Mouse (Mus musculus): Measurements from ENCODE around the gene Hgd. TPM values are rescaled to one million over a fixed set of nuclear protein-coding genes. Genes with fewer than 3 reads are reported as not detected.
A peak's percentile ranks its signal among the peaks of the same experiment; 100 is the strongest.
"Not testable (repeated sequence)": the region's sequence is repeated elsewhere in the genome, so short reads cannot be mapped to it uniquely, and the experiment has no call there.

Hgd gene
- polyA plus RNA-seq, 1 experiment: 0.08 TPM

GRCm38 (mm10) chr16:37626388-37626949 is 46.5 kb downstream of the Hgd start:
- no peak overlapping the region for H3K27ac ChIP-seq (ENCODE audit: insufficient read depth, low read depth, low read length)
- no peaks in the 10 kb centered on the region for H3K27me3 ChIP-seq (ENCODE audit: control insufficient read depth, insufficient read depth, low read length)
- H3K4me3 ChIP-seq (ENCODE audit: low read depth, low read length): no peak overlapping the region
- TF ChIP-seq CTCF (IDR thresholded peaks at IDR 0.05; ENCODE audit: extremely low read depth, insufficient read length, insufficient replicate concordance, low read depth, low read length) (no peak), POLR2A (IDR thresholded peaks at IDR 0.05; ENCODE audit: low read depth, low read length) (no peak)
- H3K4me1 ChIP-seq (ENCODE audit: control insufficient read depth, insufficient read depth, insufficient read length, low read length): no peaks in the 10 kb centered on the region
- 75% methylated on average over 4 of the region's 4 CpGs for WGBS
- H3K36me3 ChIP-seq (ENCODE audit: control insufficient read depth, insufficient read depth, low read length): no peaks in the 10 kb centered on the region

- Histone ChIP-seq H3K4me1 (ENCODE audit: control insufficient read depth, insufficient read depth, insufficient read length, low read length) (no peaks in the 10 kb centered on the region), H3K27ac (ENCODE audit: insufficient read depth, low read depth, low read length) (no peak overlapping the region), H3K4me3 (ENCODE audit: low read depth, low read length) (no peak overlapping the region), H3K36me3 (ENCODE audit: control insufficient read depth, insufficient read depth, low read length) (no peaks in the 10 kb centered on the region), H3K27me3 (ENCODE audit: control insufficient read depth, insufficient read depth, low read length) (no peaks in the 10 kb centered on the region)
- 79% methylated on average over 9 of the region's 9 CpGs for WGBS
- no peak for TF ChIP-seq CTCF (IDR thresholded peaks at IDR 0.05; ENCODE audit: extremely low read depth, insufficient read length, insufficient replicate concordance, low read depth, low read length)
- TF ChIP-seq POLR2A (IDR thresholded peaks at IDR 0.05; ENCODE audit: low read depth, low read length): no peak
Observed at GRCm38 (mm10) chr16:37628336-37628735, 48.4 kb downstream of the Hgd start.

DNA sequence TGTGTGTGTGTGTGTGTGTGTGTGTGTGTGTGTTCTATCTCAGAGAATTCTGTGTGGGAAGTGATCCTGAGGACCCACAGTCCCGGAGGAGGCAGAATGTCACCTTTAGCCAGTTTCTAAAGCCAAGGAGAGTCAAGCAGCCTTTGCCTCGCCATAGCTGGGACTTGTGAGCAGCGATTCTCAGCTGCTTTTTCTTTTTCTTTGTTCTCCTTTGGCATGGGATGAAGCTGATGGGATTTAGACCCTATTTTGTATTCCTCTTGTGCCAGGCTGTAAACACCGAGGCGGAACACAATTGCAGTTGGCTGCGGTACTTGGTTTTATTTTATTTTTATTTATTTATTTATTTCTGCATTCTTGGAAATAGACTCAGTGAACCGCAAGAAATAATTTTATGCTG is 49.1 kb downstream of the Hgd start:
- Histone ChIP-seq H3K4me3 (ENCODE audit: low read depth, low read length) (no peak overlapping the region), H3K27ac (ENCODE audit: insufficient read depth, low read depth, low read length) (no peak overlapping the region), H3K27me3 (ENCODE audit: control insufficient read depth, insufficient read depth, low read length) (no peaks in the 10 kb centered on the region), H3K4me1 (ENCODE audit: control insufficient read depth, insufficient read depth, insufficient read length, low read length) (no peaks in the 10 kb centered on the region), H3K36me3 (ENCODE audit: control insufficient read depth, insufficient read depth, low read length) (no peaks in the 10 kb centered on the region)
- TF ChIP-seq POLR2A (IDR thresholded peaks at IDR 0.05; ENCODE audit: low read depth, low read length): no peak
- no peak for TF ChIP-seq CTCF (IDR thresholded peaks at IDR 0.05; ENCODE audit: extremely low read depth, insufficient read length, insufficient replicate concordance, low read depth, low read length)
- WGBS: 89% methylated on average over 7 of the region's 7 CpGs

DNA sequence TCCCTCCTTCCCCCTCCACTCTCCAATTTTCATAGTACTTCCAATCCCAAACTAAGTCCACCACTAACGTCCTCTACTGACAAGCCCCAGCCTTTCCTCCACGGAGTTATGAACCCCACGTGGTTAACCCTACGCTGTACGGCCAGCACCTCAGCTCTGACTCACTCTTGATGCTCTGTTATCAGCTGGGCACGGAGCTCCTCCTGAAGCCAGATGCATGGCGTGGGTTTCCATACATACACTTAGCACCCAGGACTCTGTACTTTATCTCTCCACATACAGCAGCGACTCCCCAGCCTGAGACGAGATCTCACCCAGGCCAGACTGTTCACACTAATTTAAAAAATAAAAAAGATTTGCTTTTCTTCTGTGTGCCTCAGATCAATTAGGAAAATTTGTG is 54.6 kb downstream of the Hgd start:
- Histone ChIP-seq H3K27me3 (ENCODE audit: control insufficient read depth, insufficient read depth, low read length) (no peaks in the 10 kb centered on the region), H3K4me1 (ENCODE audit: control insufficient read depth, insufficient read depth, insufficient read length, low read length) (no peaks in the 10 kb centered on the region), H3K36me3 (ENCODE audit: control insufficient read depth, insufficient read depth, low read length) (no peaks in the 10 kb centered on the region), H3K27ac (ENCODE audit: insufficient read depth, low read depth, low read length) (no peak overlapping the region), H3K4me3 (ENCODE audit: low read depth, low read length) (no peak overlapping the region)
- 57% methylated on average over 9 of the region's 9 CpGs for WGBS
- no peak for TF ChIP-seq POLR2A (IDR thresholded peaks at IDR 0.05; ENCODE audit: low read depth, low read length)
- TF ChIP-seq CTCF (IDR thresholded peaks at IDR 0.05; ENCODE audit: extremely low read depth, insufficient read length, insufficient replicate concordance, low read depth, low read length): no peak

DNA sequence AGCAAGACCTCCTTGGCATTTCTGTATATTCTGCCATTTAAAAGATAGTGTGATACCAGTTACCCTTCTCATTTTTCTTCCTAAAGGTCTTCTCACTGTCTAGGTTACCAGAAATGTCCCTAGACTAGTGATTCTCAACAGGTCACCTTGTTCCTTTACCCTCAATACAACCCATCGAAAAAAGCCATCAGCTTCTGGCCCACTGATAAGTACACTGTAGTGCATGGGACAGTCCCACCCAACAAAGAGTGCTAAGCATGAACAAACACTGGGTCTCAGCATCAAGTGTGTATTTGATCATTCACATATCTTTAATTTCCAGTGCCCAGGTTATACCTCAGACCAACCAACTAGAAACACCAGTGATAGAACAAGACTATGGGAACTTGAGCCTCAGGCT is 55.1 kb downstream of the Hgd start:
- Histone ChIP-seq H3K4me1 (ENCODE audit: control insufficient read depth, insufficient read depth, insufficient read length, low read length) (no peaks in the 10 kb centered on the region), H3K4me3 (ENCODE audit: low read depth, low read length) (no peak overlapping the region), H3K27me3 (ENCODE audit: control insufficient read depth, insufficient read depth, low read length) (no peaks in the 10 kb centered on the region), H3K27ac (ENCODE audit: insufficient read depth, low read depth, low read length) (no peak overlapping the region), H3K36me3 (ENCODE audit: control insufficient read depth, insufficient read depth, low read length) (no peaks in the 10 kb centered on the region)
- WGBS: 87% methylated on average over 1 of the region's 1 CpGs
- TF ChIP-seq CTCF (IDR thresholded peaks at IDR 0.05; ENCODE audit: extremely low read depth, insufficient read length, insufficient replicate concordance, low read depth, low read length) (no peak), POLR2A (IDR thresholded peaks at IDR 0.05; ENCODE audit: low read depth, low read length) (no peak)

GRCm38 (mm10) chr16:37636107-37636506 is 56.2 kb downstream of the Hgd start:
- H3K27me3 ChIP-seq (ENCODE audit: control insufficient read depth, insufficient read depth, low read length): no peaks in the 10 kb centered on the region
- H3K4me1 ChIP-seq (ENCODE audit: control insufficient read depth, insufficient read depth, insufficient read length, low read length): no peaks in the 10 kb centered on the region
- TF ChIP-seq POLR2A (IDR thresholded peaks at IDR 0.05; ENCODE audit: low read depth, low read length) (no peak), CTCF (IDR thresholded peaks at IDR 0.05; ENCODE audit: extremely low read depth, insufficient read length, insufficient replicate concordance, low read depth, low read length) (peak; percentile 38; the same call in 1 of the 2 replicates)
- WGBS: 52% methylated on average over 6 of the region's 6 CpGs
- H3K36me3 ChIP-seq (ENCODE audit: control insufficient read depth, insufficient read depth, low read length): no peaks in the 10 kb centered on the region
- H3K27ac ChIP-seq (ENCODE audit: insufficient read depth, low read depth, low read length): no peak overlapping the region
- H3K4me3 ChIP-seq (ENCODE audit: low read depth, low read length): no peak overlapping the region

GRCm38 (mm10) chr16:37637802-37638201 is 57.8 kb downstream of the Hgd start:
- Histone ChIP-seq H3K36me3 (ENCODE audit: control insufficient read depth, insufficient read depth, low read length) (no peaks in the 10 kb centered on the region), H3K27ac (ENCODE audit: insufficient read depth, low read depth, low read length) (no peak overlapping the region), H3K4me3 (ENCODE audit: low read depth, low read length) (no peak overlapping the region), H3K27me3 (ENCODE audit: control insufficient read depth, insufficient read depth, low read length) (no peaks in the 10 kb centered on the region), H3K4me1 (ENCODE audit: control insufficient read depth, insufficient read depth, insufficient read length, low read length) (no peaks in the 10 kb centered on the region)
- TF ChIP-seq CTCF (IDR thresholded peaks at IDR 0.05; ENCODE audit: extremely low read depth, insufficient read length, insufficient replicate concordance, low read depth, low read length) (no peak), POLR2A (IDR thresholded peaks at IDR 0.05; ENCODE audit: low read depth, low read length) (no peak)

- H3K4me3 ChIP-seq (ENCODE audit: low read depth, low read length); H3K36me3 ChIP-seq (ENCODE audit: control insufficient read depth, insufficient read depth, low read length); H3K4me1 ChIP-seq (ENCODE audit: control insufficient read depth, insufficient read depth, insufficient read length, low read length); H3K27ac ChIP-seq (ENCODE audit: insufficient read depth, low read depth, low read length); H3K27me3 ChIP-seq (ENCODE audit: control insufficient read depth, insufficient read depth, low read length): not testable (repeated sequence)
Observed at GRCm38 (mm10) chr16:37640522-37640921, 60.6 kb downstream of the Hgd start.

Measured in small intestine, adult 2 months (tissue).